Comparison of ENCODE assay signal across 9 mouse cellular contexts in the genomic region with DNA sequence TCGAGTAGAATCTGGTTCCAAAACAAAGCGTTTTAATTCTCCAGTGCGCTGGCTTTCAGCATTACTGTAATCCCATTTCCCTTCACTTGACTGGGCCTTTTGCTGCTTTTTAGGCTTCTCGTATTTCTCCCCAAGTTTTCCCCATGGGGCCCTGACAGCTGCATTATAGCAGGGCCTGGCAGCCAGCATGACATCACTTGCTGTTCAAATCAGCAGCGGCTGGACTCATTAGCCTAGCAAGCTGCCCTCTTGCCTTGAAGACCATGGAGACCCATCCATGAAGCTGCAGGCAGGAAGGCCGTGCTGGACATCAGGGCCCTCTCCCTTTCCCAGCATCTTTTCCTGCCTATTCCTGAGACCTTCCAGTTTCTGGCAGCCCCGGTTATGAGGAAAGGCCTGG.
DNase-seq lines count a peak whose midpoint lies in the region; ATAC-seq lines count a peak whose summit lies in the region.
"Had no signal": no experiment of that assay in that cellular context is flagged by ENCODE, and none has a peak within 500 bp of the region (broad histone marks: within the 10 kb centered on the region; RNA-seq: fewer than 3 reads in every experiment).

No protein-coding gene starts in this region.

- WGBS in kidney, embryonic 14.5 days: 25% methylated on average over 7 of the region's 7 CpGs
- 29% methylated on average over 7 of the region's 7 CpGs for WGBS in midbrain, embryonic 13.5 days

- ATAC-seq in kidney, embryonic 14.5 days (ENCODE audit: low FRiP score, low TSS enrichment): peak; percentile 56
- peak; percentile 73; the same call in 1 of the 2 replicates for ATAC-seq in midbrain, embryonic 13.5 days
- ATAC-seq in inflammation-experienced regulatory T-cells, adult 6 months: no peak

- no peaks in the 10 kb centered on the region for H3K27me3 ChIP-seq in kidney, embryonic 14.5 days (ENCODE audit: control insufficient read depth, insufficient read depth, low read length)
- peaks cover 2% of the 10 kb centered on the region; the same call in 1 of the 2 replicates for H3K27me3 ChIP-seq in midbrain, embryonic 13.5 days

- no peak overlapping the region for H3K9ac ChIP-seq in kidney, embryonic 14.5 days (ENCODE audit: low read depth, low read length)
- no peak overlapping the region for H3K9ac ChIP-seq in midbrain, embryonic 13.5 days (replicated peaks)

- H3K36me3 ChIP-seq in kidney, embryonic 14.5 days (ENCODE audit: control insufficient read depth, insufficient read depth, low read length): no peaks in the 10 kb centered on the region
- no peaks in the 10 kb centered on the region for H3K36me3 ChIP-seq in midbrain, embryonic 13.5 days
- H3K36me3 ChIP-seq: G1E had no signal

- H3K4me3 ChIP-seq in kidney, embryonic 14.5 days (ENCODE audit: low read length): no peak overlapping the region
- no peak overlapping the region for H3K4me3 ChIP-seq in midbrain, embryonic 13.5 days (replicated peaks)

- H3K4me1 ChIP-seq in kidney, embryonic 14.5 days (ENCODE audit: control insufficient read depth, insufficient read depth, low read length): peaks cover 13% of the 10 kb centered on the region; the same call in 1 of the 2 replicates
- peaks cover 24% of the 10 kb centered on the region for H3K4me1 ChIP-seq in midbrain, embryonic 13.5 days (replicated peaks)

- intact Hi-C loops in heart, postnatal 25 days (cut with DNase I): no loop called here

- DNase-seq in kidney, adult 11 months: no peak
- DNase-seq in embryo, embryonic 9.5 days (ENCODE audit: extremely low spot score): peak; percentile 47
- DNase-seq in heart, postnatal 25 days (ENCODE audit: low spot score): peak; percentile 46
- no peak for DNase-seq in spleen, postnatal 10 days (ENCODE audit: low spot score in 2 of 2)
- no peak for DNase-seq in thymus, adult 18-20 months

- no peak overlapping the region for H3K4me2 ChIP-seq in kidney, embryonic 14.5 days (replicated peaks; ENCODE audit: low read depth, low read length)
- no peak overlapping the region for H3K4me2 ChIP-seq in midbrain, embryonic 13.5 days (replicated peaks)

- no peaks in the 10 kb centered on the region for H3K9me3 ChIP-seq in kidney, embryonic 14.5 days (ENCODE audit: control insufficient read depth, low read length)
- no peaks in the 10 kb centered on the region for H3K9me3 ChIP-seq in midbrain, embryonic 13.5 days

- H3K27ac ChIP-seq in kidney, embryonic 14.5 days (ENCODE audit: low read depth, low read length): no peak overlapping the region; the same call in 1 of the 2 replicates
- H3K27ac ChIP-seq in midbrain, embryonic 13.5 days: peak overlapping the region; percentile 65

Comparison
In these comparisons a context has a peak if more than half of its experiments do, and no peak if none do; other contexts are left out.
1. DNase-seq: peak in embryo, embryonic 9.5 days (single experiment) and heart, postnatal 25 days (single experiment); none in kidney, adult 11 months (single experiment), spleen, postnatal 10 days (0 of 2) and thymus, adult 18-20 months (0 of 2).